Mouse (Mus musculus) cerebellum, postnatal 14 days (tissue): ENCODE measurements around the gene Coq10a.

Experiments used
- DNase-seq, 2 experiments: peaks; one replicate each; pipeline ENCODE4 v3.0.0; 2021; ENCODE audit warnings: mixed read lengths in 2 of 2

The Coq10a gene

GRCm38 (mm10) chr10:128382482-128382881 lies 13.7 kb upstream of the Coq10a start:
- DNase-seq: no peak

DNA sequence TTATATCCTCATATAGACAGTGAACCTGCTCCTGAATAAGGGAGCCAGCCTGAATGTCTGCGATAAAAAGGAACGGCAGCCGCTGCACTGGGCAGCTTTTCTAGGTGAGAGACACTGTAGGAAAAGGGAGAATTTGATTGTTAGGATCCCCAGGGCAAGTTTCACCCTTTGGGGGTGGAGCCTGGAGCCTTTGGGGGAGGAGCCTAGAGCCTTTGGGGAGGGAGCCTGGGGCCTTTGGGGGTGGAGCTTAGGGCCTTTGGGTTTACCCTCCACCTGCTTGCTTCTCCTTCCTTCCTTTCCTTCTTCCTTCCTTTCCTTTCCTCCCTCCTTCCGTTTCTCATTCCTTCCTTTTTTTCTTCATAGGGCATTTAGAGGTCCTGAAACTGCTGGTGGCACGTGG lies 11.8 kb upstream of the Coq10a start:
- DNase-seq: no peak

DNA sequence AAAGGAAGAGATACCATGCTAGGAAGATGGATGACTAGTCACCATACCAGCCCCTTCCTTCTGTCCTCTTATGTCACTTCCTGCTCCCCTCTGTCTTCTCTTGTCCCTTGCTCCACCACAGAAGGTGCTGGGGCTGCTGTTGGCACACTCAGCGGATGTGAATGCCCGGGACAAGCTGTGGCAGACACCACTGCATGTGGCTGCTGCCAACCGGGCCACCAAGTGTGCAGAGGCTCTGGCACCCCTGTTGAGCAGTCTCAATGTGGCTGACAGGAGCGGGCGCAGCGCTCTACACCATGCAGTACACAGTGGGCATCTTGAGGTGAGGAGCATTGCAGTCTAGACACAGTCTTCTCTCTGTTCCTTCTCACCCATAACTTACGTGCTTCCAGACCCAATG lies 10.5 kb upstream of the Coq10a start:
- DNase-seq: peak in 1 of 2 experiments; percentile 29

DNA sequence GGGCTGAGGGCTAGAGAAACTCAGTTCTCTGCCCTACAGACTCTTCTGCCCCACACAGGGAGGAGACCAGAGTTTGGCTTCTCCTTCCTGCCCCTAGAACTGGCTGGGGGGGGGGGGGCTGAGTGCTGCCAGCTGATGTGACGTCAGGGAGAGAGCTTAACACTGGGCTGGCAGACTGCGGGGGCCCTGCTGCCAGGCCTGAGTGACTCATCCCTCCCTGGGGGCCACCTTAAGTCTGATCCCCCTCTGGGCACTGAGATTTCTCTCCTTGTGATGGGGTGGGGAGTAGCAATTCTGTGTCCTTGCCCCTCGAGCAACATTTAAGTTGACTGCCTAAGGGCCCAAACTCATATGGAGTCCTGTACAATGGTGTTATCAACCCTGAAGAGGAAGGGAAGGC lies 9.7 kb upstream of the Coq10a start:
- DNase-seq: peak in 1 of 2 experiments; percentile 9

DNA sequence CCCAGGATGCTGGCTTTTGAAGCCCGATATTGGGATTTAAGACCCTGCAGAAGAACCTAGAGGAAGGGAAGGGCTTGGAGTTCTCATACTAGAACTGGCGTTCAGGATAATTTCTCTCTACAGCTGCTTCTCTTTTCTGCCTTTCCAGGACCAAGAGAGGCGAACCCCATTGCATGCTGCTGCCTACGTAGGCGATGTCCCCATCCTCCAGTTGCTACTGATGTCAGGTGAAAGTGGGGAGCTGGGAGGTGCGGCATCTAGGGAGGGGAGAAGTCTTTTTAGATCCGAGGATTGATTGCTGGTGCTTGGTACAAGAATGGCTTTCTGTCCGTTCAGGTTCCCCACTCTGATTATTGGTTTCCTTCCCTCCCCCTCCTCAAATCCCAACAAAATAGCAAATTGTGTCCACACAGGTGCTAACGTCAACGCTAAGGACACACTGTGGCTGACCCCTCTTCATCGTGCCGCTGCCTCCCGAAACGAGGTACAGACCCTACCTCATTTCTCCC lies 9.2 kb upstream of the Coq10a start:
- no peak for DNase-seq

DNA sequence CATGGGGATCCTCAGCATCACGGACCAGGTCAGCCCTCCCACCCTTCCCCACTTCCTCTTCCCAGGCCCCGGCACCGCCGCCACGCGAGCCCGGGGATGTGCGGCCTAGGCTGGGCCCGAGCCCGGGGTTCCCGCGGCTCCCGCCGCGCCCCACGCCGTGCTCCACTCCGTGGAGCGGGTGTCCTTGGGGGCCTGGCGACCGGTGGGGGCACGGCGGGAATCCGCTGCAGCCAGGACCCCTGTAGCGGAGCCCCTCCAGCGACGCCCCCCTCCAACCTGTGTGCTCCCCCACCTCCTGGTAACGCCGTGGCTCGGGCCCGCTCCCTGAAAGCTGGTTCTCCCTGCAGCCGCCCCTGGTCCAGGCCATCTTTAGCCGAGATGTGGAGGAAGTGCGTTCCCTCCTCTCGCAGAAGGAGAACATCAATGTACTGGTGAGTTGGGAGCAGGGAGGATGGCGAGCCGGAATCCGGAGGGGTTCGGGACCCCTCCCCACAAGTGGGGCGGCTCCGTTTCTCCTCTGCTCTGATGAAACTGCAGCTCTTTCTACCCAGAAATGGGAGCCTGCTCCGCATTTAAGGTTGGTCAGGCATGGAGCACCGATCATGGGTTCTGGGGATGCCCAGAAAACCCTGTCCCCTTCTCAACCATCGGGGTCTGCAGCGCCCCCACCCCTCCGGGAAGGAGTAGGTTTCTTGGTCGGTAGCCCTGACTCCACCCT lies 8.6 kb upstream of the Coq10a start:
- peak; percentile 70 for DNase-seq

DNA sequence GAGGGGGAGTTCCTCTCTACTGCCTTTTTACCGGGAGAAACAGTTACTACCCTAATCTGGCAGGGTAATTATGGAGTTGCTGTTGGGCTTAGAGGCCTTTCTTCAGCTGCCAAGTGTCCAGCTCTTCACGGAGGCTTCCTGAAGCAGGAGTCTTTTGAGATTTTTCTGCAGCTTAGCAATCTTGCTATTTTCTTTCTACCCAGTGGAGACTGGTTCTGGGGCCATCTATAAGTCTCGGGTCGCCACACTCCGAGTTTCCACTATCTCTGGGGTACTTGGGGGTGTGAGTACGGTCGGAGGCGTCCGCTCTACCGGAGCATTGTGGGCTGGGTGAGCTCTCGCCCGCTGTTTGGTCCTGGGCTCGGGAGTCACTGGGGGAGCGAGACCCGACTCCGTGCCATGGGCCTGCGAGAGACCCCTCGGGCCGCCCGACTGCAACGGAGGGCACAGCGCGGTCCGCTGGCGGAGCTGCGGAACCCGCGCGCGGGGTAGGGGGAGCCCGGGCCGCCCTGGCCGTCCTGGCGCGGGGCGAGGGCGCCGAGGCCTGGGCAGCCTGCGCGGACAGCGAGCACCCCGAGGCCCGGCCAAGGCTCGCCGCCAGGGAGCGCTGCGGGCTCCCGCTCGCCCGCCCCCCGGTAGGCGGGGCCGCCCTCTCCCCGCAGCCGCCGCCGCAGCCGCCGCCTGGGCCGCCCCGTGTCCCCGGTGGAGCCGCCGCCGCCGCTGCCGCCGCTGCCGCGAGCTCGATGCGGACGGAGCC lies 7.8 kb upstream of the Coq10a start, which contains the start of gene Ankrd52:
Ankrd52 (plus strand) TSS at position 661 of the 757 bp plus-strand sequence.
- DNase-seq: peak; percentile 88 to 94

GRCm38 (mm10) chr10:128376099-128376454 lies 7.3 kb upstream of the Coq10a start:
- no peak for DNase-seq

- DNase-seq: peak in 1 of 2 experiments; percentile 42
Observed at GRCm38 (mm10) chr10:128374393-128374792, 5.6 kb upstream of the Coq10a start.

DNA sequence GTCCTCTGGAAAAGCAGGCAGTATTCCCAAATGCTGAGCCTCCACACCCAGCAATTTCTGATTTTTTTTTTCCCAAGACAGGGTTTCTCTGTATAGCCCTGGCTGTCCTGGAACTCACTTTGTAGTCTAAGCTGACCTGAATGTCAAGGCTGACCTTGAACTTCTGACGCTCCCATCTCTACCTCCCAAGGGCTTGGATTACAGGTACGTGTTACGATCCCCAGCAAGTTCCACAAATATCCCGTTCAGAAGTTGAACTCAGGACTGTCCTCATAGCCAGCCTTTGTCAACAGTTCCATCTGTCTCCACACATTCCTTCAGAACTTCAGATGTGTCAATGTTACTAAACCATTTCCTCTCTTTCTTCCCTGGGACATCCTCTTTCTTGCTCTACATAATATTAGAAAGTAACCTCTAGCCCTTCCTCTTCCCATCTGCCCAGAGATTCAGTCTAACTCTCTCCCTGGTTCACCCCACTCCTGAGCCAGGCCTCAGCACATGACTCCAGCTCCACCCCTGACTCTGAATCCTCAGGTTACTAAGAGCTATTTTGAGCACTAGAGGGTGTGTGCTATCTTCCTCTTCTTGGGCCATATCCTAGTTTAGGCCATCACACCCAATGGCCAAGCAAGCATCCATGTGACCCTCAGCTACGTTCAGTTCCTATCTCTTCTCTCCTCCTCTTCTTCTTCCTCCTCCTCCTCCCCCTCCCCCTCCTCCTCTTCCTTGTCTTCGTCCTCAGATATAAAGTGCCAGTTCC lies 4.4 kb upstream of the Coq10a start:
- no peak for DNase-seq

DNA sequence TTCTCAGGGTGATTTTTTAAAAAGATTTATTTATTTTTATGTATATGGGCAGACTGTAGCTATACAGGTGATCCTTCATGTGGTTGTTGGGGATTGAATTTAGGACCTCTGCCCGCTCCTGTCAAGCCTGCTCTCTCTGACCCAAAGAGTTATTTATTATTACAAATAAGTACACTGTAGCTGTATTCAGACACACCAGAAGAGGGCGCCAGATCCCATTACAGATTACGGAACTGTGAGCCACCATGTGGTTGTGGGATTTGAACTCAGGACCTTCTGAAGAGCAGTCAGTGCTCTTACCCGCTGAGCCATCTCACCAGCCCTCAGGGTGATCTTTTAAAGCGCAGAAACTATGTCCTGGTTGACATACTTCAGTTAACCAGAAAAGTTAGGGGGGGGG lies 3.3 kb upstream of the Coq10a start:
- peak in 1 of 2 experiments; percentile 48 for DNase-seq

- no peak for DNase-seq
Observed at GRCm38 (mm10) chr10:128370601-128371000, 1.8 kb upstream of the Coq10a start.

GRCm38 (mm10) chr10:128370021-128370420 lies 1.2 kb upstream of the Coq10a start:
- DNase-seq: no peak

- no peak for DNase-seq
Observed at GRCm38 (mm10) chr10:128369599-128369998, 802 bp upstream of the Coq10a start.

GRCm38 (mm10) chr10:128369218-128369543 lies 384 bp upstream of the Coq10a start:
- no peak for DNase-seq

DNA sequence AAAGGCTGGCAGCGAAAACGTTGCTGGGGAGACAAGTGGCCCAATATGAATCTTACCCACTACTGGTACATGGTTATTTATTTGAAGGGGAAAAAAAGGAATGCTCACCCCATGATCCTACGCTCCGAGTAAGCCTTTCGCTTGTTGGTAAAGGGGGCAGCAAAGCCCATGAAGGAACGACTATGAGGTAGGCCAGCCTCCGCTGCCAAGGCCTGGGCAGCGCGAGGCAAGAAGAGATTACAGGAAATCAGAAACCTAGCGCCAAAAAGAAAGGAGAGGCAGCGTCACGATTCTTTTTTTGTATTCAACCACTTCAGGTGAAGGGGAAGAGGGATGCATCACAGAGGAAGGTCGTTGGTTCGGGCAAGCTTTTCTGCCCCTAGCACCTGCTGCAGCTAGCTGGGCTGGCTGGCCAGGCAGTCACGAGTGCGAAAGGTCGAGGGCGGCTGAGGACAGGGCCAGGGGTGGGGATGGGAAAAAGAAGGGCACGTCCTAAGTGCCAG lies 847 bp downstream of the Coq10a start:
- no peak for DNase-seq

DNA sequence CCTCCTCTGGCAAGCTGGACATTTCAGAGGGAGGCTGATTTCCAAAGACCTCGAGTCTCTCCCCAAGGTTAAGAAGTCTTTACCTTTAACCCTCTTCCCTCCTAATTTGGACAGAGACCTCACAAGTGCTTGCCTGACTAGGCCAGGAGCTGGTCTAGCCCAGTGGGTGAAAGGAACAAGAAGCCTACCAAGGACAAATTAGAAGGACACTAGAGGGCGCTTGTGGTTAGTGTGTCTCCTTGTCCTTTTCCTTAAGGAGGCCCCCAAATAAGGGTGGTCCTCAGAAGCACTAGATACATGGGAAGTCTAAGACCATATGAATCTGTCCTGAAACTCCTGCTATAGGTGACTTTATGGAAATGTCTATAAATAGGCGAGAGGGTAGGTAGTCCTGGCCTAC lies 6.2 kb downstream of the Coq10a start:
- DNase-seq: peak; percentile 66 to 68

DNA sequence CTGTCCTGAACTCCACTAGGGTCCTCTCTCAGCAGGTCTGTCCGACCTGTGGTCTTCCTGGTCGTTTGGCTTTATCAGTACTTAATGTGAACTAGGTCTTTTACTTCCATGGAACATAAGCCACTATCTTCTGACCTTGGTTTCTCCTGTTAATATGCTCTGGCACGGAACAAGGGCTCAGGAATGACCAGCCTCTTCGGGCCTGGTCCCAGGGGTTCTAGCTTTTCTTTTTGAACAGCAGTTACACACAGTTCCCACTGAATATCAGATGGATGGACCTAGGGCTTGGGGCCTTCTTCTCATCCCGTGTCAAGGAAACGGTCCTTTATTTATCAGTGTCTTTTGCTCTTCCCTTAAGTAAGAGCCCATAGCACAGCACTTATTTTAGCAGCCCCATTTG lies 7.0 kb downstream of the Coq10a start:
- DNase-seq: no peak

- no peak for DNase-seq
Observed at GRCm38 (mm10) chr10:128359226-128359625, 9.6 kb downstream of the Coq10a start.

GRCm38 (mm10) chr10:128358796-128359195 lies 10.0 kb downstream of the Coq10a start:
- DNase-seq: peak; percentile 69 to 83

DNA sequence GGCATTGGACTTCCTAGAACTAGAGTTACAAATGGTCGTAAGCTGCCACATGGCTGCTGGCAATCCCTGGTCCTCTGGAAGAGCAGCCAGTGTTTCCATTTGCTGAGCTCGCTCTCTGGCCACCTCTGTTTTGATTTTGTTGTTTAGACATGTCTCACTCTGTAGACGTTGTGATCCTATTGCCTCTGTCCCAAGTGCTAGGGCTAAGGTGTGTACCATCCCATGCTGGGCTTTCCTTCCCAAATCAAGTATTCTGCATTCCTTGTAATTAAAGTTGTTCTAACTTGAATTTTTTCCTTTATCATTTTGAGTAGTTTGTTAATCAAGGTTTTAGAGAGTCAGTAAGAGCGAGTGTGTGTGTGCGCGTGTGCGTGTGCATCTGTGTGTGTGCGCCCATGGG lies 21.3 kb downstream of the Coq10a start:
- no peak for DNase-seq

DNA sequence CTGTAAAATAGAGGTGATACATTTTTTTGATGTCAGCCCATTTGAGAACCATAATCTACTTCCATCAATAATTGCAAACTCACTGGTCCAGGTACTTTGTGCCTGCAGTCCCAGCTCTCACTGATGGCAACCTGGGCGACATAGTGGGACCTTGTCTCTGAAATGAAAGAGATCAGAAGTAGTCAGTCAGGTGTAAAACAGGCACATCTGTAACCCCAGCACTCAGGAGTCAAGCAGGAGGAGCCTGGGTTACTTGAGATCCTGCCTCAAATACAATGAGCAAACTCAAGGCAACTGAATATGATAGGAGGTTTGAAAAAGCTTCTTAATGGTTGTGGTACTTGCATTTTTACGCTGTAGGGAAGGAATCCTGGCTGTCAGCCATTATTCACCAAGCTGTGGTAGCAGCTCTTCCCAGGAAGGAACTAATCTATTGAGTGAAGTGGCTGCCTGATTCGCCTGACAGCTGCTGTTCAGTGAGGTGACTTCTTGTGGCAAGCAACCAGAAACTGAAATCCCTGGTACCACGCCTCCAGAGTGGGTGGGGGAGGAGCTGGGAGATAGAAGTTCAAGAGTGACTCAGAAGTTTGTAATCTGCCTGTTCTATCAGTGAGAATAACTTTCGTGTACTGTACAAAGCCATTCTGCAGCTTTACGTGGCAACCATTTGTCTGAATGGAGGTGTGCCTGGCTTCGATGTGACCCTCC lies 24.1 kb downstream of the Coq10a start:
- DNase-seq: peak; percentile 38 to 40

GRCm38 (mm10) chr10:128343436-128343835 lies 25.4 kb downstream of the Coq10a start:
- no peak for DNase-seq
